Mouse (Mus musculus) cortical plate, adult 2 months (tissue): ENCODE data around the gene Pecr. TPM values are rescaled to one million over a fixed set of nuclear protein-coding genes. Genes with fewer than 3 reads are reported as not detected.
"Not testable (repeated sequence)": the region's sequence is repeated elsewhere in the genome, so short reads cannot be mapped to it uniquely, and the experiment has no call there.

Source experiments
- H3K27ac ChIP-seq: fragments of 200-500 bp; 2 replicates; pipeline ENCODE4 v1.5.1; 2012; ENCODE audit warnings: low read length, control low read depth, inconsistent platforms; ENCODE audit not compliant: insufficient read depth
- H3K4me1 ChIP-seq: fragments of 200-500 bp; 2 replicates; pipeline ENCODE4 v1.6.1; 2011; ENCODE audit warnings: low read length; ENCODE audit not compliant: control insufficient read depth, insufficient read depth
- H3K4me3 ChIP-seq: fragments of 200-500 bp; 2 replicates; pipeline ENCODE4 v1.5.1; 2011; ENCODE audit warnings: mild to moderate bottlenecking, low read length, control low read depth; ENCODE audit not compliant: insufficient read depth
- CTCF ChIP-seq: fragments of 200-500 bp; IDR thresholded peaks from 2 replicates; pipeline ENCODE4 v1.5.1; 2011; ENCODE audit warnings: mild to moderate bottlenecking, control low read depth, low read length; ENCODE audit not compliant: insufficient read depth; ENCODE audit errors: extremely low read depth
- POLR2A ChIP-seq: fragments of 200-500 bp; IDR thresholded peaks from 2 replicates; pipeline ENCODE4 v1.6.1; 2011; ENCODE audit warnings: mild to moderate bottlenecking, low read length, control low read depth; ENCODE audit not compliant: insufficient read depth; ENCODE audit errors: extremely low read depth
- polyA plus RNA-seq: library from polyadenylated mRNA; depleted of rRNA; stranded (reverse); fragments of >200 nt; gene quantifications from 2 replicates; pipeline ENCODE4 v1.2.3, GENCODE M21; 2012

Pecr gene
- polyA plus RNA-seq, 1 experiment: 7.4 TPM

- no peak for TF ChIP-seq POLR2A
- TF ChIP-seq CTCF: no peak
- Histone ChIP-seq H3K4me3 (no peak overlapping the region), H3K27ac (no peak overlapping the region), H3K4me1 (no peaks in the 10 kb centered on the region; the same call in 1 of the 2 replicates)
These were observed 27.5 kb downstream of the Pecr start for GRCm38 (mm10) chr1:72256381-72257256.

- Histone ChIP-seq H3K4me1 (no peaks in the 10 kb centered on the region; the same call in 1 of the 2 replicates), H3K4me3 (no peak overlapping the region), H3K27ac (no peak overlapping the region)
- TF ChIP-seq POLR2A: no peak
- no peak for TF ChIP-seq CTCF
These were observed 28.3 kb downstream of the Pecr start for GRCm38 (mm10) chr1:72255854-72256175.

- no peak overlapping the region for H3K27ac ChIP-seq
- H3K4me1 ChIP-seq: no peaks in the 10 kb centered on the region; the same call in 1 of the 2 replicates
- TF ChIP-seq CTCF: no peak
- no peak for TF ChIP-seq POLR2A
- peak overlapping the region; percentile 48 for H3K4me3 ChIP-seq
These were observed 28.9 kb downstream of the Pecr start for GRCm38 (mm10) chr1:72255062-72255853.

- no peak for TF ChIP-seq CTCF
- TF ChIP-seq POLR2A: peak; percentile 84
- Histone ChIP-seq H3K4me1 (no peaks in the 10 kb centered on the region; the same call in 1 of the 2 replicates), H3K27ac (no peak overlapping the region; the same call in 1 of the 2 replicates)
These were observed 29.5 kb downstream of the Pecr start for GRCm38 (mm10) chr1:72254545-72255061.

GRCm38 (mm10) chr1:72253881-72254491 lies 30.1 kb downstream of the Pecr start:
- peak overlapping the region; percentile 48; the same call in 1 of the 2 replicates for H3K4me3 ChIP-seq
- no peaks in the 10 kb centered on the region; the same call in 1 of the 2 replicates for H3K4me1 ChIP-seq
- TF ChIP-seq CTCF (no peak), POLR2A (no peak)
- no peak overlapping the region for H3K27ac ChIP-seq

More at GRCm38 (mm10) chr1:72254545-72255061, 29.5 kb downstream of the Pecr start:
- peak overlapping the region; percentile 48 for H3K4me3 ChIP-seq

GRCm38 (mm10) chr1:72251806-72252205 lies 32.3 kb downstream of the Pecr start:
- no peak overlapping the region for H3K27ac ChIP-seq

GRCm38 (mm10) chr1:72248226-72248737 lies 35.8 kb downstream of the Pecr start:
- H3K4me3 ChIP-seq, H3K27ac ChIP-seq, H3K4me1 ChIP-seq: not testable (repeated sequence)

More at GRCm38 (mm10) chr1:72251806-72252205, 32.3 kb downstream of the Pecr start:
- no peaks in the 10 kb centered on the region; the same call in 1 of the 2 replicates for H3K4me1 ChIP-seq
- TF ChIP-seq POLR2A: no peak
- no peak for TF ChIP-seq CTCF
- no peak overlapping the region for H3K4me3 ChIP-seq

GRCm38 (mm10) chr1:72244317-72245036 lies 39.6 kb downstream of the Pecr start:
- H3K27ac ChIP-seq: no peak overlapping the region
- H3K4me3 ChIP-seq: peak overlapping the region; percentile 51; the same call in 1 of the 2 replicates
- H3K4me1 ChIP-seq: no peaks in the 10 kb centered on the region
- peak; percentile 73; the same call in 1 of the 2 replicates for TF ChIP-seq POLR2A
- no peak for TF ChIP-seq CTCF
